Mouse (Mus musculus): ENCODE measurements around the gene Spata7.
"Not testable (repeated sequence)": the region's sequence is repeated elsewhere in the genome, so short reads cannot be mapped to it uniquely, and the experiment has no call there.

Spata7 gene

GRCm38 (mm10) chr12:98627392-98628259 lies at the start of gene Spata7:
Spata7 (plus strand) TSS chr12:98628157.
- DNase-seq (ENCODE audit: low spot score in 2 of 2), result peak; percentile 83 to 85

DNA sequence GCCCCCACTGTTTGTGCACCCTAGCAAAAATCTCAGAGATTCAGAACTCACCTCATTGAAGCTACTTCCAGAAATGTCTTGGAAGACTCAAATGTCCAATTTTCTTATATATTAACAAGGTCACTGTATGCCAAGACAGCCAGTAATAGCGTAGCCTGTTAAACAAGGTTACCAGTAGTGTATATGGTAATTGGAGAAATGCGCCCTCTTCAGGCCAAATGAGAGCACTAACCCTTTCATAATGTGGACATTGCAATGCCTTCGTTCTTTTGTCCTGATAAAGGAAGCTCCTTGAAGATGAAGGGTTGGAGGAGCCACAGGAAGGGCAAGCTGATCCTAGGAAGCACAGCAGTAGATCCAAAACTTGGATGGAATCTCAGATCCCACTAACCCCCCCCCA lies 42.7 kb upstream of the Spata7 start:
- DNase-seq (ENCODE audit: low spot score in 2 of 2), result no peak

GRCm38 (mm10) chr12:98588573-98588972 lies 39.4 kb upstream of the Spata7 start:
- DNase-seq (ENCODE audit: low spot score in 2 of 2), result no peak

DNA sequence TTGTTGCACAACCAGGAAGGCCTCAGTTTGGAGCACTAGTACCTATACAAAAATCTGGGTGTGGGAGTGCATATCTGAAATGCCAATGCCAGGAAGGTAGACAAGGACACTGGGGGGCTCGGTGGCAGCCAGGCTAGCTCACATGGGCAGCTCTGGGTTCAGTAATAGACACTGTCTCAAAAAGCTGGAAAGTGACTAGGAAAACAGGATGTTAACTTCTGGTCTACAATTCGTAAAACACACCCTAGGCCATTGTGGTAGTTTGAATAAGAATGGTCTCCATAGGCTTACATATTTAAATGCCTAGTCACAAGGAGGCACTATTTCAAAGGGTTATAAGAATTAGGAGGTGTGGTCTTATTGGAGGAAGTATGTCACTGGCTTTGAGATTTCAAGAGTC lies 36.9 kb upstream of the Spata7 start:
- no peak for DNase-seq (ENCODE audit: low spot score in 2 of 2)

GRCm38 (mm10) chr12:98600861-98601260 lies 27.1 kb upstream of the Spata7 start:
- DNase-seq (ENCODE audit: low spot score in 2 of 2), result no peak

DNA sequence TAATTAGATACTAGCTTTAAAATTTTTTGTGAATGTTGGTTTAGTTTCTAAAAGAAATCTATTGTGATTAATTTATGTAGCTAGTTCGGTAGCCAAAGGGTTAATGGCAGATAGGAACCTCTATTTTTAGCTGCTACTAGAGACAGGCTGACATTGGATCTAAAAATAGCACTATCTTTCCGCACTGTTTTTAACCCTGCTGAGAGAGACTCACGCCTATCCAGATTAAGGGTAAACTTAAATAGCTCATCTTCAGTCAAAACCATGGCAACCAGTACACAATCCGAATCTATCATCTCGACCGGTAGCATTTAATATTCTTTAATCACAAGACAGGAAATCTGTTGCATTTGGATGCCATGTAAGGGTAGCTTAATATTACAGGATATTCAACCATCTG lies 25.8 kb upstream of the Spata7 start:
- no peak for DNase-seq (ENCODE audit: low spot score in 2 of 2)

GRCm38 (mm10) chr12:98605264-98605663 lies 22.7 kb upstream of the Spata7 start:
- DNase-seq (ENCODE audit: low spot score in 2 of 2), result no peak

GRCm38 (mm10) chr12:98606595-98607290 lies 21.2 kb upstream of the Spata7 start:
- no peak for DNase-seq (ENCODE audit: low spot score in 2 of 2)

DNA sequence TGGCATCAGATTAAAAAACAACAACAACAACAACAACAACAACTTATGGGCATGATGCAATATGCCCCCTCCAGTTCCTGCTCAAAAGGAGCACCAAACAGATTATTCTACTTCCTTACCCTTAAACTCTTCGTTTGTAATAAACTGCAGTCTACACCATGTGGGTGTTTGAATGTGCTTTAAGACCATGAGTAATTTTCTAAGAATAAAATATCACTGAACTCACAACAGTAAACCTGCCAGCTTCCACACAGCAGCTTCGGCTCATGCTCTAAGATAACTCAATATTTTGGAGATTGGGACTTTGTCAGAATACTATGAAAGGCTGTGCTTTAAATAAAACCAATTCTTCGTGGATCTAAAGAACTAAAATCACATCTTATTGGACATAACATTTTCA lies 17.6 kb upstream of the Spata7 start:
- no peak for DNase-seq (ENCODE audit: low spot score in 2 of 2)

DNA sequence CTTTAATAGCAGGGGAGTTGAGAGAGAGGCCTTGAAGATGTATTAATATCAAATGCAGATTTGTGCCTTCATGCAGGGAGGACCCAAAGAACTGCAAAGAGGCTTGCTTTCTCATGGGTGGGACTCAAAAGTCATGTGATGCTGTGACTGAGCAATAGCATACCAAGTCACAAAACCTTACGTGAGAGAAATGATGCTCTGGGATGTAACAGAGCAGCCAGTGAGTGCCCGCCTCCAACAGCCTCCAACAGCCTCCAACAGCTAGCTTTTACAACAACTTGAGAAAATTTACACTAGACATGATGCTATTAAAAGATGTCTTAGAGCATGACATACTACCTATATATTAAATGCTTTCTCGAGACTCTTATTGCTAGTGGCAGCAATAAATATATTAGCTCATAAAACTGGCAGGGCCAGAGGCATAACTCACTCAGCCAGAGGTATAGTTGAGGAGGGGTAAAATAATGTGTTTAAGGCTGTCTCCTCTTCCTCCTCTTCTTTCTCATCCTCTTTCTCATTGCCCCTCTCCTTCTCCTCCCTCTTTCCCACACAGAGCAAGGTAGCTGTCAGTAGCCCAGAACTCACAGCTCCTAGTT lies 12.9 kb upstream of the Spata7 start:
- DNase-seq (ENCODE audit: low spot score in 2 of 2), result no peak

DNA sequence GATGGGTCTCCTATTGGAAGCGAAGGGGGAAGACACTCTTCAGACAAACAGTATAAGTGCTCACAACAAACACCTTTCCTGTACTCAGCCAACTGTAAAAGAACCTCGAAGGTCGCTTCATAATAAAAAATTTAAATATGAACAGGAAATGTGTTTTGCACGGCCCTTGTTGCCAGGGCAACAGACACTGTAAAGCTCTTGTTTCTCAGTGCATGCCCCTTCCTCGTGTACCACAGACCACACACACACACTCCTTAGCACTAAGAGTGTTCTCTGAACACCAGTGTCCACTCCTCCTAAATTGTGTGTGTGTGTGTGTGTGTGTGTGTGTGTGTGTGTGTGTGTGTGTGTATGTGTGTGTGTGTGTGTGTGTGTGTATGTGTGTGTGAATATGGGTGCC lies 12.2 kb upstream of the Spata7 start:
- no peak for DNase-seq (ENCODE audit: low spot score in 2 of 2)

DNA sequence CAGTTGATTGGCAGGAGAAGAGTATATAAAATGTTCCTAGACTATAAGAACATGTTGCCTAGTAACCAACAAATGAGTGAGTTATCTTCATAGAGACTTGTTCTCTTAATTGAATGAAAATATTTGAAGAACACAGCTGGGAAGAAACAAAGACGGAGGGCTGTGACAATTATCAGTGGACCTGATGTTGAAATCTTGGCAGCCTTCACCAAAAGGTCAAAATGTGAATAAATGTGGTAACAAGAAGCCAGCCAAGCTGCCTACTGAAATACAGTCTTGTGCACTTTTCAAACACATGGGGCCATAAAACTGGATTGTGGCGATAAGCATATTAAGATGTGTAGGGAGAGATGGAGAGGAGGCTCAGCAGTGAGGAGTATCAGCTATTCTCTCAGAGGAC lies 8.5 kb upstream of the Spata7 start:
- DNase-seq (ENCODE audit: low spot score in 2 of 2), result no peak

DNA sequence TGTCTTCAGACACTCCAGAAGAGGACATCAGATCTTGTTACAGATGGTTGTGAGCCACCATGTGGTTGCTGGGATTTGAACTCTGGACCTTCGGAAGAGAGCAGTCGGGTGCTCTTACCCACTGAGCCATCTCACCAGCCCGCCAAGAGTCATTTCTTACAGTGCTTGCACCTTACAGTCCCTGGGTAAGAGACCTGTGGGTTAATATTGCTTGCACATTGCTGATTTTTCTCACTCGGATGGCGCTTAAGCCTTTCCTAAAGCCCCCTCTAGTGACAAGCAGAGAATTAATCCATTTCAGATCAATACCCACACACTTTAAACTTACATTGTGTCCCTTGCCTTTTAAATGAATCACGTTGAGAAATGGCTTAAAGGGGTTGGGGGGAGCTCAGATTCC lies 7.0 kb upstream of the Spata7 start:
- DNase-seq (ENCODE audit: low spot score in 2 of 2), result not testable (repeated sequence)

DNA sequence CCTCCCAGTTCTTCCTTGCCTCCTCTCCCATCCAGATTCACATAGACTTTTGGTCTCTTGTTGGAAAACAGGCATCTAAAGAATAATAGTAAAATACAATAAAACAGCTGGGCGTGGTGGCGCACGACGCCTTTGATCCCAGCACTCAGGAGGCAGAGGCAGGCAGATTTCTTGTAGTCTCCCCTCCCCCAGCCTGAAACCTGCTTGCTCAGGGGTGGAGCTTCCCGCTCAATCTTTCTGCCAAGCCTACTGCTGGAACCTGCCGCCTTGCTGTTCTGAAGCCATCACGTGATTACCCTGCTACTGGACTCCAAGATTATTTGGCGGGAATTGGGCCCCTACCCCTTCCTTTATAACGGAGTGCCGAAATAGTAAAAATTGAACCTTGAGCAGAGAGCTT lies 4.7 kb upstream of the Spata7 start:
- not testable (repeated sequence) for DNase-seq (ENCODE audit: low spot score in 2 of 2)

DNA sequence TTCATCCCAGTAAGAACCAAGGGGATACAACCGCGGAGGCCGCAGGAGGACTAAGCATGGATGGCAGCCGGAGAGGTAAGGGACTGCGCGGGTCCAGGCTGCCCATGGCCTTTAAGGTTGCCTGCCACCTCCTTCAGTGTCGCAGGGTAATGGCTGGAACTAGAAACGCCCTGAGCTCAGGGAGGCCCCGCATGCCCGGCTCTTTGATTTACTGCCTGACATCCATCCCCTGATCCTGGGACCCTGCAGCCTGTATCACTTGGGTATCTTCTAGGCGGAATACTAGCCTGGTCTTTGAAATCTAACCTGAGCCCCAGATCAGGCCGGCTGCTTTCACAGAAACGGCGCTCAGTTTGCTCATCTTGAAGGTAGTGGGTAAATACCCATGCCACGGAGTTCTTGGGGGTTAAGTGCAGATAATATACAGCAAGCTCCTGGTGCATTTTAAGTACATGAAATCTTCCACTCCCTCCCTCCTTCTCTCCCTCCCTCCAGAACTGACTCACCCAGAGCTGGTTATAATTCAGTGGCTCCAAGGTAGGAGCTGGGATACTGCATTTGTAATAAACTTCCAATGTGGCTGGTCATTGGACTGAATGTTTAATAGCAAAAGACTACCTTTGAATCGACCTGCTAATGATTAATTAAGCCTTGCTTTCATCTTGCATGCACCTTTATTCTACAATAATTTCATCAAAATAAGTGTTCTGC lies 458 bp downstream of the Spata7 start:
- peak in 1 of 2 experiments; percentile 5 for DNase-seq (ENCODE audit: low spot score in 2 of 2)

GRCm38 (mm10) chr12:98644852-98645251 lies 16.9 kb downstream of the Spata7 start:
- no peak for DNase-seq (ENCODE audit: low spot score in 2 of 2)

DNA sequence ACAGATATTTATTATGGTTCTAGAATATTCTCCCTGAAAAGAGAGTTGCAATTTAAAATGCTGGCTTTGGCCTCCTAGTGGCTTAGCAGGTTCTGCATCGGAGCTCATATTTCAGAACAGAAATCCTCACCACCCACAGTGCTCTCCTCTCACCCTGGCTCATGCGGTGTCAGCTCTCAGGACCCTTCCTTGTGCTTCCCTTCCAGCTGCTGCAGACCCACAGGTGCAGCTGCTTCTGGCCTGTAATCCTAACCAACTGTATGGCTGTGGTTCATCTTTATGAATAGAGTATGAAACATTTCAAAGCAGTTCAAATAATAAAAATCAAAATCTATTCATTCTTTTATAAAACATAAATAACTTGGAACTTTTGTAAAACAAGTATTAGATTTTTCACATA lies 28.9 kb downstream of the Spata7 start:
- DNase-seq (ENCODE audit: low spot score in 2 of 2), result no peak

DNA sequence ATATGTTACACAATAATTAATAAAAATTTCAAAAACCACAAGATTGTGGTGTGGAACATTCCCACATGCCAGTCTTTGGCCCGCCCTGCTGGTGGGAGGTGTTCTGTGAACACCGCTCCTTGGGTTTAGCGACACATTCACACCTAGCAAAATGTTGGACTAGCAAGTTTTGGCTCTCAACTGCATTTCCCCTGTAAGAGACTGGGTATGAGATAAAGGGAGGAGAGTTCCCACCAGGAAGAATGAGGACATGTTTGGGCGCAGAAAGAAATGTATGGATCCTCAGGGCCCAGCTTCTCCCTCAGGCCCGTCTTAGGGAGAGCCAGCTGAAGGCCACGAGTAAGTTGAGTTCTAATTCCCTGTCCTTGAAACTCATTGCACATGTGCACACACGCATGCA lies 34.7 kb downstream of the Spata7 start:
- DNase-seq (ENCODE audit: low spot score in 2 of 2), result no peak

DNA sequence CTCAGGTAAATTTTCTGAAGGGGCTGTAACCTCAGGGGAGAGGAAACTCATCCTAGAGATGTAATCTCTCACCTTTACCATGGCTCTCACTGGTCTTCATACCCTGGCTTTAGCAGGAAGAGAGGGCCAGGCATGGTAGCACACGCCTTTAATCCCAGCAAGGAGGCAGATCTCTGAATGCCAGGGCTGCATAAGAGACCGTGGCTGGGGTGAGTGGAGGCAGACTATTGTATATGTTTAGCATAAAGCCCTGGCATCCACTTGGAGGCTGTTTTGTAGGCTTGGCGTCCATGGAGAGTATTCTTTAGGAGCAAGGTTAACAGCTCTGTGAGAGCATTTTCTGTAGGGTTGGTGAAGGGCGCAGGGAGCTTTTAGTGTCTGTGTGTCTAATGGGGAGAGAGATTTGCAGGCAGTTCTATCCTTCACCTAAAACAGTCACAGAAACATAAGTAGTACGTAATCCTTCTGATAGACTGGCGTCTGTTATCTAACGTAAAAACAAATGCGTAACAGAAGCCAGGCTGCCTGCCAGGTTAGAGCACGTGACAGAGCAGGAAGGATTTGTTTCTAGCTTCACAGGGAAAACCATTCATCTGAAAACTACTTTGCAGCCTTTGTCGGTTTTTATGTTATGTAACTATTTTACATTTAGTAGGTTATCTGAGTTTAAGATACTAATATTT lies 40.3 kb downstream of the Spata7 start:
- peak; percentile 69 to 72 for DNase-seq (ENCODE audit: low spot score in 2 of 2)

DNA sequence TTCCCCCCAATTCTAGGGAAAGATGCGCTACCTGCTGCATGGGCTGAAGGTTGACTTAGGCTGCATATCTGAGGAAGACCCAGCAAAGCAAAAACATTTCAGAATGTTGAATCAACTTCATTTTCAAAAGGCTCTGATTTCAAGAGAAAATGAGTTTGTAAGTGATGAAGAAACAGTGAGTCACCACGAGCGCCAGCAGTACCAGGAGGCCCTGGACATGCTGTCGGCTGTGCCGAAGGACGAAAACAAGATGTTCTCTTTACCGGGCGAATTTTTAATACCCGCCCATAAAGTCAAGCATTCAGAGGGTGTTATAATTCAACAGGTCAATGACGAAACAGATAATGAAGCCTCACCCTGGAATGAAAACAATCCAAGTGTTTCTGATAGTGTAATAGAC lies 41.1 kb downstream of the Spata7 start:
- no peak for DNase-seq (ENCODE audit: low spot score in 2 of 2)

GRCm38 (mm10) chr12:98669864-98670263 lies 41.9 kb downstream of the Spata7 start:
- DNase-seq (ENCODE audit: low spot score in 2 of 2), result no peak

DNA sequence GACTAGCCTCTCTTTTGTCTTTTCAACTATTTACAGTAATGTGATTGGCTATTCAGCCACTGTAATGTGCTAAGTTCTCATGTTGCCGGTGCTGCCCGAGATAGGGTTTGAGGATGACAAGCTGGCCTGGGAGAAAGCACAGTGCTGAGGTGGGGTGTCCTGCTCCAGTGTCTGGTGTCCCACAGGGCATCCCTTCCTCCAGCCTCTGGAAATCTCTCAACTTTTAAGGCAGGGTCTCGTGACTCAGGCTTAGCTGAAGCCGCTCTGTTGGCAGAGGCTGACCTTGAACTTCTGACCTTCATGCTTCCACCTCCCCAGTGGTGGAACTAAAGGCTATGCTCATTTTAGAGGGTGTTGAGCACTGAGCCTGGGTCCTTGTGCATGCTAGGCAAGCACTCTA lies 42.5 kb downstream of the Spata7 start:
- no peak for DNase-seq (ENCODE audit: low spot score in 2 of 2)
